Mouse (Mus musculus) neural tube, embryonic 10.5 days (tissue): ENCODE results near the gene Emc8.

Experiments
- DNase-seq: peaks from one replicate; pipeline ENCODE4 v3.0.0-alpha.2; 2017; ENCODE audit warnings: low spot score; ENCODE audit errors: extremely low spot score

The Emc8 gene

GRCm38 (mm10) chr8:120685591-120685990, 17.2 kb upstream of the Emc8 start:
- DNase-seq = no peak

DNA sequence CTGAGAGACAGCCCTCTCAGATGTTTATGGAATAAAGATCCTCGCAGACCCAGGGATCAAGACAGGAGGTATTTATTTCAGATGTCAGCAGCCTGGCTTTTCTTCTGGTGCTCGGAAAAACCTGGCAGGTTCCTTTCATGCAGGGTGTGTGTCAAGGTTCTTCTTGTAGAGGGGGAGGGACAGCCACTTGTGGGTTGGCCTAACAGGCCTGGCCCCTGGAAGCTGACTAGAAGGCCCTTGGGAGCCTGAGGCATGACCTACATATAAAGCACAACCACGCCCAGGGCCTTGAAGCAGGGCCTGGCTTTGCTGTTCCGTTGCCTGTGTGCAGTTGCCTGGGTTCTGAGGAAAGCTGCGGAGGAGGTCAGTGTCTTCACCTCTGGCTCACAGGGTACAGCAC, 16.7 kb upstream of the Emc8 start:
- no peak for DNase-seq

DNA sequence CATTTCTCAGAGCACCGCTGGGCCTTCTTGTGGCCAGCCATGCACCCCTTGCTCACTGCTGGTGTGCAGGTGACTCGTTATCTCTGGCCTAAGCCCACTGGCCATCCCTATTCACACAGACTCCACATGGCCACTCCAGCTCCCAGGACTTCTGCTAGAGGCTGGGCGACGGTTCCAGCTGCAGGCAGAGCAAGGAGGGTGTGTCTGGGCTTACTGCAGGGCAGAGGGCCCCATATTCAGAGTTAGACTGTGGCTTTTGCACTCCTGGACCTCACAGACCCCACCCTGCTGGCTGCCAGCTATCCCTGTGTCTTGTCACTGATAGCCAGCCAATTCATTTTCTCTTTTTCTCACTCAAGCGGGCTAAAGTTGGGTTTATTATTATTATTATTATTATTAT, 15.7 kb upstream of the Emc8 start:
- DNase-seq = no peak

DNA sequence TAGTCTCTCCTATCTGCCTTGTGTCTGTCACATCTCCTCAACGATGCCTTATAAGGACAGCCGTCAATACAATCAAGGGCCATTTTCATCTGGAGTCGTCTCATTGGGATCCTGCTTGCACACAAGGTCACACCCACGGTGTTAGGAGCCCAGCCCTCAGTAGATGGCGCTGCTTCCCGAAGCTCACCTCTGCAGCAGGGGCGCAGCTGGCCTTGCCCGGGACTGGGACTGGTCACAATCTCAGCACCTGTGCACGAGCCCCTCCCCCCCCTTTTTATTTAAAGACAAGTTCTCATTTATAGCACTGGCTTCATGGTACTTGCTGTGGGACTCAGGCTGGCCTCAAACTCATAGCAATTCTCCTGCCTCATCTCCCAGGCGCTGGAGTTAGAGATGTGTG, 15.2 kb upstream of the Emc8 start:
- peak; percentile 64 for DNase-seq

- DNase-seq = no peak
These were observed 12.7 kb upstream of the Emc8 start for GRCm38 (mm10) chr8:120681113-120681512.

DNA sequence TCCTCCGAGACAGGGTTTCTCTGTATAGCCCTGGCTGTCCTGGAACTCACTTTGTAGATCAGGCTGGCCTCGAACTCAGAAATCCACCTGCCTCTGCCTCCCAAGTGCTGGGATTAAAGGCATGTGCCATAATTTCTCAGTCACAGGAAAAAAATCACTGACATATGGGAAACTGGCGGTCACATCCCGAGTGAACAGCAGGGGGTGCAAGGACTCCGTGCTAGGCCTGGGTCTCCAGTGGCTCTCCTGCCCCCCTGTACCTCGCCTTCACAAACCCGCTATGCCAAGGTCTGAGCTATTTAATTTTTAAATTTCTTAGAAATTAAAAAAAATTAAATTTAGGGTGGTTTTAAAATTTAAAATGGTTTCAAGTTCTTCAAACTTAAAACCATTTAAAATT, 12.0 kb upstream of the Emc8 start:
- DNase-seq = peak; percentile 35

DNA sequence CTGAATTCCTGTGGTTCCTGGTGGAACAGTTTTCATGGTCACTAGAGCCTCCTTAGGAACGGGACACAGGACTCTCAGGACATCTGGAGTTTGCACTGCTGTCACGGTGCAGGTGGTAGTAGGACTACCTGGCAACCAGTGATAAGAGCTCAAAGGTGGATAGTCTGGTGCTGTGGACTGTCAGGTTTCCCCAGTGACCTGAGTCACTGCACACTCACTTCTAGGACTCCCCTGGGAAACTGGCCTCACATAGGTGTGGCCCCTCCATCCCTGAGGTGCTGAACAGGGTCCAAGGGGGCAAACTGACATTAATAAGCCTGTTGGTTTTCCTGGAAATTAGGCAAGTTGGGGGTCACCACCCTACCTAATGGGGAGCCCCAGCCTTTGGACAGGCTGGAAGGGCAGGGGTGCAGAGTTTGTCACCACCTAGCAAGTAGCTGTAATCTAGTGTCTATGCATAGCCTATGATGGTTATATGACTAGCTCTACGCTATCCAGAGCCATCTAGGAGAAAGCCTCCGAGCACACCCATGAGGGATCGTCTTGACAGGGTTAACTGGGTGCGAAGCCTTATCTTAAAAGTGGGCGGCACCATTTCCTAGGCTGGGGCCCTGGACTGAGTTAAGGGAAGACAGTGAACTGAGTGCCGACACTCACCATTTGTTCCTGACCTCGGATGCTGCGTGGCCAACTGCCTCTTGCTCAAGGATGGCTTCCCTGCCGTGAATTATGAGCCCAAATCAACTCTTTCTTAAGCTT, 11.4 kb upstream of the Emc8 start:
- DNase-seq = no peak

- DNase-seq = peak; percentile 90
These were observed 10.1 kb upstream of the Emc8 start for GRCm38 (mm10) chr8:120678447-120678846.

- no peak for DNase-seq
These were observed 7.3 kb upstream of the Emc8 start for GRCm38 (mm10) chr8:120675718-120676117.

GRCm38 (mm10) chr8:120673298-120673697, 4.9 kb upstream of the Emc8 start:
- no peak for DNase-seq

- DNase-seq = no peak
These were observed 4.4 kb upstream of the Emc8 start for GRCm38 (mm10) chr8:120672626-120673229.

GRCm38 (mm10) chr8:120671775-120672174, 3.4 kb upstream of the Emc8 start:
- no peak for DNase-seq

DNA sequence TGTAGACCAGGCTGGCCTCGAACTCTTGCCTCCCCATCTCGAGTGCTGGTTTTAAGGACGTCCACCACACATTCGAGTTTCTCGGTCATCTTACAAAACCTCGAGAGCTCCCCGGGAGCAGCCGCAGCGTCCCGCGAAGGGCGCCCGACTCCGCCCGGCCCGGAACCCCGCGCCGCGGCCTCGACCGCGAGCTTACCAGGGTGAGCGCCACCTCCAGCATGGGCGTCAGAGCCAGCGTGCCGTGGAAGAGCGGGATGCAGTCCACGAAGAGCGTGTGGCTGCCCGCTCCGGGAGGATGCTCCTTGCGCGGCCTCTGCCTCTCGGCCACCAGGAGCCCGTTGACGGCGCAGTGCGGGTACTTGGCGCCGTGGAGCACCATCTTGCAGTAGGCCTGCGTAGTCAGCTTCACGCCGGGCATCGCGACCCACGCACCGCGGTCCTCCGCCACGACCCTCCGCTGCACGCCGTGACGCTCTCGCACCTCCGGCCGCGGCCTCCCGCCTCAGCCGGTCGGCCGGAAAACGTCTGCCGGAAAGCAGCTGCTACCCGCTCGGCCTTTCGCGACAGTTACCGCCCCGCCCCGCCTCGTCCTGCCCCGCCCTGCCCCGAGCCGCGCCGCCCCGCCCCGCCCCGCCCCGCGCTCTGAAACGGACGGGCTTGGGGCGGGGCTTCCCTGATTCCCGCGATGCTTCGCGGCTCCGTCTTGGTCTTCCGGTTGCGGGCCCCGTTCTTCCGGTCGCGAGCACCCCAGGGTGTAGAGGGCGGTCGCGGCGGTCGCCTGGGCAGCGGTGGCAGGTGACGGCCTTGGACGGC, 606 bp downstream of the Emc8 start, which contains the start of the genes Gm27021 and Cox4i1:
TSS of gene Gm27021 (minus strand) at position 519 of the 813 bp plus-strand sequence.
TSS of gene Cox4i1 (plus strand) at position 662 of the 813 bp plus-strand sequence.
- DNase-seq = peak; percentile 97

DNA sequence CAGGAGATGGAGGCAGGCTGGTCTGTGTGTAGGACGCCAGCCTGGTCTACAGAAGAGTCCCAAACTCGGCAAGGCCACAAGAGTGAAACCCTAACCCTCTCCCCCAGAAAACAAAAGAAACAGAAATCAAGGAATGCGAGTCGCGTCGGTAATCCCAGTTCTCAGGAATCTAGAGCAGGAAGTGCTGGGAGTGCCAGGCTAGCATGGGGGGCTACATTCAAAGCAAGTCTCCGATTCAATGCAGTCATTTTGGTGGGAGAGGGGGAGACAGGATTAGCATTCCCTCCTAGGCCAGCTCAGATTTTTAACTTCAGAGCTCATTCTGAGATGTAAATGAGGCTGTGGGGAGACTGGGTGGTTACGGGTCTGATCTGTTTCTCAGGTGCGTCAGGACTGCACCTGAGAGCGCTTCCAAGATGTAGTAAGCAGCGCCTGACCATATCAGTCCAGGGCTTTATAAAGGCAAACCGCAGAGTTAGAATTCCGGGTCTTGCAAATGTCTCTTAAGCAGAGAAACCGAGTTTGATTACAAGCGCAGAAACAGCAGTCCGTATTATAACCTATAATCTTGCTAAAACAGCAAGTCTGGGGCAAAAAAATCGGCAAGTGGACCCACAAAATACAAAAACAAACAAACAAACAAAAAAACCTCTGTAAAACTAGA, 1.4 kb downstream of the Emc8 start:
- DNase-seq = no peak

DNA sequence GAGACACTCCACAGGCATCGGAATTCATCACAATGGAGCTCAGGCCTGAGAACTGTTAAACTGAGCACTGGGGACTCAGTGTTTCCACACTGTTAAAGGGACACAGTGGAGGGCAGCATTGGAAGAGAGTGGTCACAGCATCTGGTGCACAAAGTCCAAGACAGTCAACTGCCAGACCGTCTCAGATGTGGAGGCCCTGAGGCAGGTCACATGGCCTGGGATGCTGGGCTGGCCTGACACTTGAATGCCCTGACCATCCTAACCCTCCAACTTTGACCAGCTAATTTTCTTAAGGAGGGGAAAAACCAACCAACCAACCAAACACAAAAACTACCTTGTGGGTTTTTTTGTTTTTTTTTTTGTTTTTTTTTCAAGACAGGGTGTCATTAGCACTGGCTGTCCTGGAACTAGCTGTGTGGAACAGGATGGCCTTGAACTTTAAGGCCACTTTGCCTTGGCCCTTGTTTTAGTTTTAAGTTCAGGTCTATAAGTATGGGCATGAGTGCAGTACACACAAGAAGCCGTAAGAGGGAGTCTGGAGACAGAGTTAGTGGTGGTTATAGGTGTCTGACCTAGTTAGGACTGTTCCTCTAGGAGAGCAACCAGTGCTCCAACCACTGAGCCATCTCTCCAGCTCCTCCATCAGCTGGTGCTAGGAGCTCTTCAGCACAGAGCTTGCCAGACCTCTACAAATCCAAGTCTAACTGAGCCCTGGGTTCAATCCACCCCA, 2.5 kb downstream of the Emc8 start:
- DNase-seq = no peak

DNA sequence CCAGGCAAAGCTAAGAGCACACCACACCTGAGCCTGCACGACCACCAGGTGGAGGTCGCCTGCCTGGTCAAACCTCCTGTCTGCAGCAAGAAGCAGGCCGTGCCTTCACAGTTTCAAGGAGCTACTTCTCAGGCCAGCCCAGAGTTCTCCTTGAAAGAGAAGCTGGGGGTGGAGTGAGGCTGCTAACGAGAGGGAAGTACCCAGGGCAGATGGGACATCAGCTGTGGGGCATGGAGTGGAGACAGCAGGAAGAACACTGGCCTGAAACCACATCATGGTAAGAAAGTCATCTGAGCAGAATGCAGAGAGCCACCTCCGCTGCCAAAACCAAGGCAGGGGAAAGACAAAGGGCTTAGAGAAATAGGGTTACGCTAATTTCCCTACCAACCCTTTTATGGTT, 3.8 kb downstream of the Emc8 start:
- DNase-seq = no peak

GRCm38 (mm10) chr8:120657415-120657814, 11.0 kb downstream of the Emc8 start:
- DNase-seq = no peak

DNA sequence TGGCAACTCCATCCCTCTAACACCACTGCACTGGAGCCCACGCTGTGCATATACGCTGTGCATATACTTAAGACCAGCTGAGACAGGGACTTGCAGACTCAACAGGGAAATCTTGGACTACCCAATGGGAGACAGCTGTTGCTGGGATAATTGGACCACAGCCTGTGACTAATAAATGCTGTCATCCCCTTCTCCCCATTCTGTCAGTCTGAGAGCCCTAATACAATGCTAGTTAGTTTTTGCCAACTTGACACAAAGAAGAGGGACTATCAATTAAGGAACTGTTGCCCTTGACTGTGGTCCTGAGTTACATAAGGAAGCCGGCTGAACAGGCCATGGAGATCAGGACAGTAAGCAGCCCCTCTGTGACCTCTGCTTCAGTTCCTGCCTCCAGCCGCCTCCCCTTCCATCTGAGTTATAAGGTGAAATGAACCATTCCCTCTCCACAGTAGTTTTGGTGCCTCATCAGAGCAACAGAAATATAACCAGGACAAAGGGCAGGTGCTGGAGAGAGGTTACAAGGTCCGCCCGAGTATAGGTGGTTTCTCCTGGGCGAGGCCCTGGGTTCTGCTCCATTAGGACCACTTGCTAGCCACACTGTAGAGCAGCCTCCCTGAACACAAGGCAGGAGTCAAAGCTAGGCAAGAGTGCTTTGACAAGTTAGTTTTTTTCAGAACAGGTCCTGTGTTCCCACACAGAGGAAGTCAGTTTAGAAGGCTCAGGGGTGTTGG, 11.9 kb downstream of the Emc8 start:
- DNase-seq = no peak

GRCm38 (mm10) chr8:120647532-120647931, 20.8 kb downstream of the Emc8 start, which contains the start of gene 1190005I06Rik:
1190005I06Rik (minus strand) TSS chr8:120647632.
- DNase-seq = no peak

DNA sequence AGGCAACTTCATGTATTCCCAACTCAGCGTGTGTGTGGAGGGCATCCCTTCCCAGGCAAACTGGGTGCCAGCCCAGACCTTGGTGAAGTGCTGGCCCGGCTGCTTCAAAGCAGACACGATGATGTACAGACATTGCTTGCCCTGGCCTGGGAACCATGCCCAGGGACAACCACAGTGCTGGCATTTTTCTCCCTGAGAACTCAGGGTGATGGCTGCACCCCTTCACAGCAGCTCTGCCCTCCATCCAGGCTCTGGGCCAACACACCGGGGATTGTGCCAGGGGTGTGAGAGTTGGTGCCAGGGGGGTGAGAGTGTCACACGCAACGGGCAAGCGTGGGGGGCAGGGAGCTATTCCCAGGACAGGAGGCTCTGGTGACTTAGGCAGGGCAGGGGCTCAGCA, 23.7 kb downstream of the Emc8 start:
- DNase-seq = no peak
